Mouse (Mus musculus) small intestine, adult 2 months (tissue): ENCODE data around the gene Bfar. TPM values are rescaled to one million over a fixed set of nuclear protein-coding genes. Genes with fewer than 3 reads are reported as not detected.
A peak's percentile ranks its signal among the peaks of the same experiment; 100 is the strongest.

ENCODE experiments used
- H3K27ac ChIP-seq: fragments of 200-500 bp; 2 replicates; pipeline ENCODE4 v1.5.1; 2012; ENCODE audit warnings: low read depth, low read length, control low read depth, inconsistent platforms; ENCODE audit not compliant: insufficient read depth
- H3K27me3 ChIP-seq: fragments of 200-500 bp; 2 replicates; pipeline ENCODE4 v1.6.1; 2012; ENCODE audit warnings: mild to moderate bottlenecking, moderate library complexity, low read length, inconsistent platforms; ENCODE audit not compliant: control insufficient read depth, insufficient read depth
- H3K36me3 ChIP-seq: fragments of 200-500 bp; 2 replicates; pipeline ENCODE4 v1.6.1; 2012; ENCODE audit warnings: mild to moderate bottlenecking, low read length, control low read depth, inconsistent platforms; ENCODE audit not compliant: control insufficient read depth, insufficient read depth
- H3K4me1 ChIP-seq: fragments of 200-500 bp; 2 replicates; pipeline ENCODE4 v1.6.1; 2012; ENCODE audit warnings: low read length, inconsistent platforms, mixed read lengths; ENCODE audit not compliant: control insufficient read depth, insufficient read depth, insufficient read length
- H3K4me3 ChIP-seq: fragments of 200-500 bp; 2 replicates; pipeline ENCODE4 v1.5.1; 2012; ENCODE audit warnings: low read depth, mild to moderate bottlenecking, control low read depth, inconsistent platforms, low read length, moderate library complexity
- CTCF ChIP-seq: fragments of 200-500 bp; IDR thresholded peaks from 2 replicates; pipeline ENCODE4 v1.5.1; 2012; ENCODE audit warnings: low read depth, mild to moderate bottlenecking, control low read depth, inconsistent platforms, low read length, moderate library complexity, mixed read lengths; ENCODE audit not compliant: insufficient replicate concordance, insufficient read length; ENCODE audit errors: extremely low read depth
- POLR2A ChIP-seq: fragments of 200-500 bp; IDR thresholded peaks from 2 replicates; pipeline ENCODE4 v1.6.1; 2012; ENCODE audit warnings: low read depth, mild to moderate bottlenecking, control low read depth, inconsistent platforms, low read length, moderate library complexity
- WGBS: fragments of 180-500 bp; shearing (Covaris S2); methylation state at CpG from one replicate; pipeline ENCODE4 v1.1.7; 2018; 5-methylcytosine and 5-hydroxymethylcytosine counted together
- polyA plus RNA-seq: library from polyadenylated mRNA; depleted of rRNA; stranded (reverse); fragments of >200 nt; gene quantifications from 2 replicates; pipeline ENCODE4 v1.2.3, GENCODE M21; 2012

Gene Bfar
- polyA plus RNA-seq, 1 experiment: 12.8 TPM

DNA sequence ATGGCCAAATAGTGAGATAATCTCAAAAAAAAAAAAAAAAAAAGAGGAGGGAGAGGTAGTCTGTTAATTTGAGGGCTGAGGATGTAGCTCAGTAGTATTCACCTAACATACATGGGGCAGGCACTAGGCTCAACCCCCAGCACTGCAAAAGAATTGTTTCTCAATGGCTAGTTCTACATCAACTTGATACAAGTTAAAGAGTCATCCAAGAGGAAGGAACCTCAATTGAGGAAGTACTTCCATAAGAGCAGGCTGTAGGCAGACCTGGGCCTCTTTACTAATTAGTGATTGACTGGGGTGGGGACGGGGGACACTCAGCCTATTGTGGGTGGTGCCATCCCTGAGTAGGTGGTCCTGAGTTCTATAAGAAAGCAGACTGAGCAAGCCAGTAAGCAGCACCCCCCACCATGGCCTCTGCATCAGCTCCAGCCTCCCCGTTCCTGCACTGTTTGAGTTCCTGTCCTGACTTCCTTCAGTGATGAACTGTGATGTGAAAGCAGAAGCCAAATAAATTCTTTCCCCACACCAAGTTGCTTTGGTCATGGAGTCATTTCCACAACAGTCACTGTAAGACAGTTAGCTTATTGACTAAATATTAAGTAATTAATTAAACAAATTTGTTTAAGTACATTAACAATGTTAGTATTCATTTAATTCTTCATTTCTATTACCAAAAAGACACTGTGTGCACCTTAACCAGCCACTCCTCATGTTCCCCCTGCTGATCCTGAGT, 45.3 kb downstream of the Bfar start:
- Histone ChIP-seq H3K4me1 (peaks cover 22% of the 10 kb centered on the region; the same call in 1 of the 2 replicates), H3K4me3 (no peak overlapping the region), H3K27ac (no peak overlapping the region), H3K36me3 (no peaks in the 10 kb centered on the region), H3K27me3 (no peaks in the 10 kb centered on the region)
- no peak for TF ChIP-seq CTCF
- no peak for TF ChIP-seq POLR2A
- 70% methylated on average over 2 of the region's 2 CpGs for WGBS

DNA sequence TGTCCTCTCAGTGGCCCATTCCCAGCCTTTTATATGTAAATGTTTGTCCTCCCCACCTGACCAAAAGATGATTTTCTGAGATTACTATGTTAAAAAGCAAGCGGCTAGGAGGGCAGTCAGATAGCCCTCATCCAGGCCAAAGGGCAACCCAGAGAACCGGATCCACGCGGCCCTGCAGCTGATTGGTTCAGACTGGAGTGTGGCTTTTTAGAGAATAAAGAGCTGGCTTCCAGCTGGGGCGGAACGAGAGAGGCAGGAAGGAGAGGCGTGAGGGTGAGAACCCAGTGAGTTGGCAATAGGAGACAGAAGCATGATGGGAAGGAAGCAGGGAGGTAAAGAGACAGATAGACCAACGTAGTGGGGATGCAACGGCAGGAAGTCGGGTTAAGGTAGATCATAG, 51.3 kb downstream of the Bfar start:
- Histone ChIP-seq H3K36me3 (no peaks in the 10 kb centered on the region), H3K27ac (no peak overlapping the region), H3K4me1 (peaks cover 4% of the 10 kb centered on the region; the same call in 1 of the 2 replicates), H3K27me3 (no peaks in the 10 kb centered on the region), H3K4me3 (no peak overlapping the region)
- 57% methylated on average over 10 of the region's 10 CpGs for WGBS
- no peak for TF ChIP-seq CTCF
- TF ChIP-seq POLR2A: no peak

DNA sequence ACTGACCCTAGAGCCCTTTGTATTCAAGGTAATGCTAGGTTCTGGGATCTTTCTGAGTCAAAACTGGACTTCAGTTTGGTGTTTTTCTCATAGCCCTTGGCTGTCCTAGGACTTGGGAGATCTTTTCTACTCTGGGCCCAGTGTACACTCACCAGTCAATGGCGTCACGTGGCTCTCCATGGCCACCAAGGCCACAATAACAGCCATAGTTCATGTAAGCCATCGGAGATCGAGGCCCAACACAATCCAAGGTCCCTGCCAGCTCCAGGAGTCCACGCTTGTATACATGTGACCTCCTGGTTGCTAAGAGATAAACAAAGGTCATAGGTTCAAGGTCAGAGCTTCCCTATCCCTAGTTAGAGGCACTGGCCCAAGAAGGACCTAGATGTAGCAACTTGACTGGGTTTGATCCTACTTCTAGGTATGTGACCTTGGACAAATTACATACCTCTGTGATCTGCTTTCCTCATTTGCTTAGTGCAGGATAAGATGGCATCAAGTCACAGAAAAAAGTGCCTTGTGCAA, 56.2 kb downstream of the Bfar start:
- no peaks in the 10 kb centered on the region for H3K36me3 ChIP-seq
- no peak overlapping the region for H3K4me3 ChIP-seq
- no peaks in the 10 kb centered on the region for H3K27me3 ChIP-seq
- no peak for TF ChIP-seq POLR2A
- TF ChIP-seq CTCF: no peak
- peaks cover 12% of the 10 kb centered on the region; the same call in 1 of the 2 replicates for H3K4me1 ChIP-seq
- H3K27ac ChIP-seq: peak overlapping the region; percentile 75
- WGBS: 50% methylated on average over 5 of the region's 5 CpGs

DNA sequence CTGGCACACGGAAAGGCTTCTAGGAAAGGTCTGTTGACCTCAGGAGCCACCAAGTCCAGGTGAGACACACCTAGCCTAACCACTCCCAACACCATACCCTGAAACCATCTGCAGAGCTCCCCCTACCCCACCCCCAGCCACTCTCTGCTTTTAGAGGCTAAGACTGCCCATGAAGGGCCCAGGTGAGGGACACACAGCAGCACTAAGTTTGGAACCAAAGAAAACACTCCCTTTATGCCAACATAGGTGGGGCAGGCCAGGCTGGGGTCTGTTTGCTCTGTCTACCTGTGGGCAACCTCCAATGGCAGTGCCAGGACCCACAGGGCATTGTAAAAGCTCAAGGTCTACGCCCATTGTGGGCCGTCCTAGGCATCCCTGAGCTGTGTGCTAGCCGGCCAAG, 57.8 kb downstream of the Bfar start:
- Histone ChIP-seq H3K27me3 (no peaks in the 10 kb centered on the region), H3K4me1 (peaks cover 12% of the 10 kb centered on the region; the same call in 1 of the 2 replicates), H3K36me3 (no peaks in the 10 kb centered on the region), H3K27ac (no peak overlapping the region), H3K4me3 (no peak overlapping the region)
- TF ChIP-seq POLR2A (peak; percentile 21; the same call in 1 of the 2 replicates), CTCF (no peak)
- WGBS: 27% methylated on average over 4 of the region's 4 CpGs

DNA sequence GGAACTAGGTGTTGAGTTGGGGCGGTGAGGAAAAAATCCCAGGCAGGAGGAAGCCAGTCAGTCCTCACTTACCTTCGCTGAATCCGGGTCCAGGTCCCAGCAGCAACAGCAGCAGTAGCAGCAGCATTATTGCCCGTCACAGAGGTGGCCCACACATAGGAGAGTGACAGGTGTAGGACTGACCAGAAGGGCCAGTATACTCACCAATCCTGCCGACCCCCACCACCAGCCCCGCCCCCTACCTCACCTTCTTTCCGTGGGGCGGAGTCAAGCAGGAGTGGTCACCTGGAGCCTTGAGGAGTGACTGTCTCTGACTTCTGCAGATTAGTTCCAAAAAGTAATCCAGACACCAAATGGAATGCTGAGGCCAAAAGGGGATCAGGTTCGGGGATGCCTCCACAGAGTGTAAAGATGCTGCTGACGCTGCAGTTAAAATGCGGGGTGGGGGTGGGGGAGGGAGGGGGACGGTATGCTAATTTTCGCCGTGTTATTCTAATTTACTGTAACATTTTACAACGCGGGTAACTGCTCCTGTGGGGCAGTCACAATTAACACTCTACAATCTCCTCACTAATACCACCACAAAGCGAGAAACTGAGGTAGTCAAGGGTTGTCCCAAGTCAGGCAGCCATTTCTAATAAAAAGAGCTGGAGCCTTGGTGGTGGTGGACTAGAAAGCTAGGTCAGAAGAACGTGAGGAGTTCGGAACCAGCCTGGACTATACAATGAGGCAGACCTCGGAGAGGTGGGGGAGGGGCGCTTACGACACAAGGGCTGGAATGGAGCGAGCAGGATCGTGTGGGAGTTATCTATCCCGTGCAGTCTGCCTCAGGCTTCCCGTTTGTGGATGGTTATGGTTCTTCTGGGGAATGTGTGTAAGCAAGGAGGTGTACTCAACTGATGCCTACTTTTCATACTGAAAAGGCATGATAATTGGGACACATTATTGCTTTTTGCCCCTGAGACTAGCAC, 58.9 kb downstream of the Bfar start, which contains the start of gene Pla2g10:
Gene Pla2g10, minus strand, starts transcription at position 699 of the 971 bp plus-strand sequence.
- Histone ChIP-seq H3K4me3 (peak within 1 kb of the TSS; percentile 29), H3K27ac (no peak within 1 kb of the TSS), H3K4me1 (peaks cover 12% of the 10 kb centered on the region; the same call in 1 of the 2 replicates), H3K36me3 (no peaks in the 10 kb centered on the region), H3K27me3 (no peaks in the 10 kb centered on the region)
- TF ChIP-seq CTCF (no peak), POLR2A (no peak)
- 45% methylated on average over 26 of the region's 26 CpGs for WGBS

DNA sequence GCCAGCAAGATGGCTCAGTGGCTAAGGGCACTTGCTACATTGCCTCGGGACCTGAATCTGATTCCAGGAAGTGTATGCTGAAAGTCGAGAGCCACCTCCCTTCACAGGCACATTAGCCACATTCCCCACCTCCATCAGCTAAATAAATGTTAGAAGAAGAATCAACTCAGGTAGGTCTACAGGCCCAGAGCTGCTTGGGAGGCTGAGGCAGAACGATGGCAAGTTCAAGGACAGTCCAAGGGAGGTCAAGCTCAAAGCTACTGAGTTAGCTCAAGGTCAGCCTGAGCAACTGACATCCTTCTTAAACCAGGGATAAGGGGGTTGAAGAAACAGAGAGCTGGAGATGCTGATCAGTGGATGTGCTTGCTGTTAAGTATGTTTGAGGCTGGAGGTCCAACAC, 61.1 kb downstream of the Bfar start:
- Histone ChIP-seq H3K4me3 (no peak overlapping the region), H3K4me1 (peaks cover 9% of the 10 kb centered on the region; the same call in 1 of the 2 replicates), H3K27ac (no peak overlapping the region), H3K36me3 (no peaks in the 10 kb centered on the region), H3K27me3 (no peaks in the 10 kb centered on the region)
- 68% methylated on average over 3 of the region's 3 CpGs for WGBS
- TF ChIP-seq CTCF (no peak), POLR2A (no peak)
